Mouse (Mus musculus): Measurements from ENCODE around the gene Slc1a3. TPM values are rescaled to one million over a fixed set of nuclear protein-coding genes. Genes with fewer than 3 reads are reported as not detected.
A peak's percentile ranks its signal among the peaks of the same experiment; 100 is the strongest.

Slc1a3 gene
- total RNA-seq, 2 experiments from 2014 or later: 1.2 TPM

GRCm38 (mm10) chr15:8605538-8606188 is 104.9 kb downstream of the Slc1a3 start:
- no peak overlapping the region for H3K4me3 ChIP-seq
- TF ChIP-seq CTCF (IDR thresholded peaks at IDR 0.05): no peak
- no peak for DNase-seq
- H3K27ac ChIP-seq: no peak overlapping the region
- intact Hi-C loops (cut with DNase I): no loop called here

- no peak for TF ChIP-seq CTCF (IDR thresholded peaks at IDR 0.05)
- DNase-seq: no peak
- Histone ChIP-seq H3K27ac (no peak overlapping the region), H3K4me3 (no peak overlapping the region)
- intact Hi-C loops (cut with DNase I): no loop called here
Observed at GRCm38 (mm10) chr15:8602362-8602761, 108.2 kb downstream of the Slc1a3 start.

- Histone ChIP-seq H3K27ac (no peak overlapping the region), H3K4me3 (no peak overlapping the region)
- intact Hi-C loops (cut with DNase I): no loop called here
- no peak for DNase-seq
- no peak for TF ChIP-seq CTCF (IDR thresholded peaks at IDR 0.05)
Observed at GRCm38 (mm10) chr15:8601312-8602146, 109.0 kb downstream of the Slc1a3 start.

- TF ChIP-seq CTCF (IDR thresholded peaks at IDR 0.05): no peak
- DNase-seq: no peak
- Histone ChIP-seq H3K27ac (no peak overlapping the region), H3K4me3 (no peak overlapping the region)
- intact Hi-C loops (cut with DNase I): no loop called here
Observed at GRCm38 (mm10) chr15:8596375-8596900, 114.1 kb downstream of the Slc1a3 start.

- no peak overlapping the region for H3K4me3 ChIP-seq
- no peak for TF ChIP-seq CTCF (IDR thresholded peaks at IDR 0.05)
- no peak for DNase-seq
- intact Hi-C loops (cut with DNase I): no loop called here
- H3K27ac ChIP-seq: no peak overlapping the region
Observed at GRCm38 (mm10) chr15:8595226-8595625, 115.3 kb downstream of the Slc1a3 start.

GRCm38 (mm10) chr15:8589503-8590116 is 121.0 kb downstream of the Slc1a3 start:
- intact Hi-C loops (cut with DNase I): loop anchor here (2.0 to 5.0 kb wide), 2 partner anchors 139 to 207 kb away; no protein-coding TSS in a partner anchor
- peak overlapping the region; percentile 52 for H3K4me3 ChIP-seq
- no peak overlapping the region for H3K27ac ChIP-seq
- peak; percentile 63 for DNase-seq
- TF ChIP-seq CTCF (IDR thresholded peaks at IDR 0.05): peak; percentile 87

GRCm38 (mm10) chr15:8588065-8588464 is 122.5 kb downstream of the Slc1a3 start:
- TF ChIP-seq CTCF (IDR thresholded peaks at IDR 0.05): no peak
- intact Hi-C loops (cut with DNase I): loop anchor here (5.0 kb wide), 1 partner anchor 206 kb away; no protein-coding TSS in a partner anchor

GRCm38 (mm10) chr15:8586822-8587281 is 123.7 kb downstream of the Slc1a3 start:
- TF ChIP-seq CTCF (IDR thresholded peaks at IDR 0.05): no peak
- DNase-seq: peak; percentile 66
- Histone ChIP-seq H3K4me3 (no peak overlapping the region; the same call in 1 of the 2 replicates), H3K27ac (peak overlapping the region; percentile 79)
- intact Hi-C loops (cut with DNase I): loop anchor here (5.0 kb wide), 1 partner anchor 205 kb away; no protein-coding TSS in a partner anchor

More at GRCm38 (mm10) chr15:8588065-8588464, 122.5 kb downstream of the Slc1a3 start:
- Histone ChIP-seq H3K27ac (no peak overlapping the region), H3K4me3 (no peak overlapping the region)
- no peak for DNase-seq

Other genes with a start within 250 kb of the Slc1a3 start
- gene Gm2310, start 190.8 kb downstream of the Slc1a3 start, total RNA-seq (2021): not detected